Mouse (Mus musculus) MEL (cell line): ENCODE measurements around the gene Gm36028. TPM values are rescaled to one million over a fixed set of nuclear protein-coding genes. Genes with fewer than 3 reads are reported as not detected.

Experiments
- DNase-seq: peaks from one replicate; pipeline ENCODE4 v3.0.0; 2011; ENCODE audit warnings: low read depth, low spot score
- H3K27ac ChIP-seq: 2 replicates; pipeline ENCODE4 v1.5.1; 2012; ENCODE audit warnings: low read depth, mild to moderate bottlenecking, control low read depth, low read length, moderate library complexity; ENCODE audit not compliant: control insufficient read depth
- H3K27me3 ChIP-seq, 2 experiments: fragments of 150-350 bp in 1 of 2; sonication (generic) in 1 of 2; 2 replicates each; pipeline ENCODE4 v1.6.1; 2012; ENCODE audit warnings: low read length in 2 of 2, mild to moderate bottlenecking in 2 of 2, improper control_type of control experiment in 1 of 2, moderate library complexity in 1 of 2; ENCODE audit not compliant: insufficient read depth in 2 of 2, control insufficient read depth in 1 of 2
- H3K36me3 ChIP-seq, 2 experiments: 2 replicates each; pipeline ENCODE4 v1.6.1; 2012 to 2014; ENCODE audit warnings: low read length in 2 of 2, improper control_type of control experiment in 1 of 2, inconsistent platforms in 1 of 2, mild to moderate bottlenecking in 1 of 2; ENCODE audit not compliant: insufficient read depth in 2 of 2, control insufficient read depth in 1 of 2
- H3K4me1 ChIP-seq, 2 experiments: fragments of 150-350 bp in 1 of 2; sonication (generic) in 1 of 2; 2 replicates each; pipeline ENCODE4 v1.6.1; 2012; ENCODE audit warnings: low read length in 2 of 2, improper control_type of control experiment in 1 of 2, mild to moderate bottlenecking in 1 of 2; ENCODE audit not compliant: insufficient read depth in 2 of 2, control insufficient read depth in 1 of 2
- H3K4me3 ChIP-seq, 2 experiments: fragments of 150-350 bp in 1 of 2; sonication (generic) in 1 of 2; 2 replicates each; pipeline ENCODE4 v1.5.1; 2012; ENCODE audit warnings: low read depth in 2 of 2, low read length in 2 of 2, mild to moderate bottlenecking in 2 of 2, moderate library complexity in 2 of 2, control low read depth in 1 of 2, improper control_type of control experiment in 1 of 2; ENCODE audit not compliant: control insufficient read depth in 1 of 2, insufficient read depth in 1 of 2
- H3K79me2 ChIP-seq: 2 replicates; pipeline ENCODE4 v1.6.1; 2012; ENCODE audit warnings: mild to moderate bottlenecking, low read length, moderate library complexity; ENCODE audit not compliant: control insufficient read depth, poor library complexity, insufficient read depth
- H3K9ac ChIP-seq: 2 replicates; pipeline ENCODE4 v1.6.1; 2012; ENCODE audit warnings: low read depth, mild to moderate bottlenecking, control low read depth, low read length, moderate library complexity; ENCODE audit not compliant: control insufficient read depth, poor library complexity, severe bottlenecking
- H3K9me3 ChIP-seq: fragments of 150-350 bp; sonication (generic); replicated peaks from 2 replicates; pipeline ENCODE4 v1.6.1; 2012; ENCODE audit warnings: mild to moderate bottlenecking, low read length, improper control_type of control experiment, moderate library complexity; ENCODE audit not compliant: insufficient read depth
- BHLHE40 ChIP-seq: IDR thresholded peaks from 2 replicates; pipeline ENCODE4 v1.6.1; 2012; ENCODE audit warnings: low read depth, mild to moderate bottlenecking, inconsistent platforms, low read length, improper control_type of control experiment, borderline replicate concordance
- CHD1 ChIP-seq: IDR thresholded peaks from 2 replicates; pipeline ENCODE4 v1.6.1; 2012; ENCODE audit warnings: low read depth, mild to moderate bottlenecking, inconsistent platforms, low read length, improper control_type of control experiment
- CHD2 ChIP-seq: IDR thresholded peaks from 2 replicates; pipeline ENCODE4 v1.6.1; 2011; ENCODE audit warnings: low read length, improper control_type of control experiment
- E2F4 ChIP-seq: IDR thresholded peaks from 2 replicates; pipeline ENCODE4 v1.6.1; 2011; ENCODE audit warnings: low read depth, low read length, improper control_type of control experiment, borderline replicate concordance
- ETS1 ChIP-seq: IDR thresholded peaks from 2 replicates; pipeline ENCODE4 v1.6.1; 2012; ENCODE audit warnings: low read depth, mild to moderate bottlenecking, inconsistent platforms, low read length, improper control_type of control experiment, moderate library complexity
- MAX ChIP-seq: IDR thresholded peaks from 2 replicates; pipeline ENCODE4 v1.6.1; 2011; ENCODE audit warnings: low read length, improper control_type of control experiment
- MYB ChIP-seq: IDR thresholded peaks from 2 replicates; pipeline ENCODE4 v1.6.1; 2011; ENCODE audit warnings: mild to moderate bottlenecking, low read depth, low read length, improper control_type of control experiment
- POLR2A ChIP-seq, 2 experiments: IDR thresholded peaks; 2 replicates each; pipeline ENCODE4 v1.6.1; 2011 to 2012; ENCODE audit warnings: low read length in 2 of 2, mild to moderate bottlenecking in 2 of 2, control low read depth in 1 of 2, improper control_type of control experiment in 1 of 2, low read depth in 1 of 2, moderate library complexity in 1 of 2; ENCODE audit not compliant: control insufficient read depth in 1 of 2, insufficient read depth in 1 of 2, poor library complexity in 1 of 2
- POLR2AphosphoS2 ChIP-seq: IDR thresholded peaks from 2 replicates; pipeline ENCODE4 v1.6.1; 2011; ENCODE audit warnings: low read length, improper control_type of control experiment
- POLR2AphosphoS5 ChIP-seq: IDR thresholded peaks from 2 replicates; pipeline ENCODE4 v1.6.1; 2012; ENCODE audit warnings: low read depth, borderline replicate concordance, mild to moderate bottlenecking, inconsistent platforms, low read length, moderate library complexity, mixed read lengths
- SIN3A ChIP-seq: IDR thresholded peaks from 2 replicates; pipeline ENCODE4 v1.6.1; 2012; ENCODE audit warnings: low read length, improper control_type of control experiment, inconsistent platforms
- TCF12 ChIP-seq: IDR thresholded peaks from 2 replicates; pipeline ENCODE4 v1.6.1; 2014; ENCODE audit warnings: low read depth, mild to moderate bottlenecking, inconsistent platforms, low read length, improper control_type of control experiment, moderate library complexity
- UBTF ChIP-seq: IDR thresholded peaks from 2 replicates; pipeline ENCODE4 v1.6.1; 2012; ENCODE audit warnings: low read depth, mild to moderate bottlenecking, inconsistent platforms, low read length, improper control_type of control experiment, moderate library complexity, borderline replicate concordance; ENCODE audit not compliant: insufficient read depth
- USF1 ChIP-seq: IDR thresholded peaks from 2 replicates; pipeline ENCODE4 v1.6.1; 2014; ENCODE audit warnings: low read depth, mild to moderate bottlenecking, inconsistent platforms, low read length, improper control_type of control experiment, moderate library complexity
- ZKSCAN1 ChIP-seq: IDR thresholded peaks from 2 replicates; pipeline ENCODE4 v1.6.1; 2012; ENCODE audit warnings: low read depth, mild to moderate bottlenecking, inconsistent platforms, low read length, improper control_type of control experiment, moderate library complexity
- polyA plus RNA-seq, 2 experiments: library from polyadenylated mRNA; stranded (reverse) in 1 of 2; unstranded in 1 of 2; fragments of >175 nt in 1 of 2; fragments of >200 nt in 1 of 2; gene quantifications; 2 replicates each; pipeline versions ENCODE4 v1.2.1 to v1.2.4; 2012; ENCODE audit warnings: low replicate concordance in 2 of 2, low read depth in 1 of 2; ENCODE audit not compliant: insufficient read length in 2 of 2, insufficient read depth in 1 of 2, missing spikeins in 1 of 2
- total RNA-seq: library from RNA; depleted of rRNA; stranded (reverse); fragments of 300-350 nt; gene quantifications from 2 replicates; pipeline ENCODE4 v1.2.3, GENCODE M21; 2012

The Gm36028 gene
- total and polyA plus RNA-seq, 3 experiments: not detected

GRCm38 (mm10) chr16:37892667-37893066 is 31.7 kb upstream of the Gm36028 start:
- no peak overlapping the region for H3K27ac ChIP-seq
- H3K79me2 ChIP-seq: no peaks in the 10 kb centered on the region
- TF ChIP-seq MYB (no peak), POLR2A (IDR thresholded peaks at IDR 0.05; ENCODE audit: control insufficient read depth in 1 of 2, insufficient read depth in 1 of 2, low read depth in 1 of 2, low read length in 2 of 2, poor library complexity in 1 of 2) (no peak), UBTF (no peak), SIN3A (no peak), MAX (no peak), USF1 (no peak)
- no peak overlapping the region for H3K9ac ChIP-seq
- no peaks in the 10 kb centered on the region for H3K27me3 ChIP-seq
- H3K36me3 ChIP-seq: peaks cover 0 to 5% of the 10 kb centered on the region in 2 experiments; a peak in 2 of 4 replicates
- DNase-seq: no peak
- no peaks in the 10 kb centered on the region for H3K9me3 ChIP-seq
- H3K4me3 ChIP-seq: no peak overlapping the region
- H3K4me1 ChIP-seq: peaks cover 0 to 3% of the 10 kb centered on the region in 2 experiments; a peak in 2 of 4 replicates

- H3K4me1 ChIP-seq: peaks cover 0 to 2% of the 10 kb centered on the region in 2 experiments; a peak in 2 of 4 replicates
- DNase-seq: no peak
- peaks cover 0 to 3% of the 10 kb centered on the region in 2 experiments; a peak in 1 of 4 replicates for H3K36me3 ChIP-seq
- H3K27me3 ChIP-seq: no peaks in the 10 kb centered on the region
- no peak for TF ChIP-seq POLR2AphosphoS2
- TF ChIP-seq ETS1: no peak
- no peak for TF ChIP-seq BHLHE40
- no peak for TF ChIP-seq ZKSCAN1
- no peak for TF ChIP-seq CHD2
- TF ChIP-seq TCF12: no peak
- TF ChIP-seq E2F4: no peak
- H3K9ac ChIP-seq: no peak overlapping the region
- no peak overlapping the region for H3K4me3 ChIP-seq
- H3K27ac ChIP-seq: no peak overlapping the region
- H3K79me2 ChIP-seq: no peaks in the 10 kb centered on the region
- no peaks in the 10 kb centered on the region for H3K9me3 ChIP-seq
Observed at GRCm38 (mm10) chr16:37888986-37889385, 28.0 kb upstream of the Gm36028 start.

GRCm38 (mm10) chr16:37881168-37881567 is 20.2 kb upstream of the Gm36028 start:
- TF ChIP-seq POLR2AphosphoS5: no peak
- no peak for TF ChIP-seq CHD1
- Histone ChIP-seq H3K27ac (no peak overlapping the region), H3K27me3 (no peaks in the 10 kb centered on the region), H3K79me2 (peaks cover 7% of the 10 kb centered on the region; the same call in 1 of the 2 replicates), H3K9ac (no peak overlapping the region), H3K36me3 (peaks cover 10 to 25% of the 10 kb centered on the region in 2 experiments), H3K4me3 (no peak overlapping the region), H3K4me1 (peaks cover 0 to 7% of the 10 kb centered on the region in 2 experiments; a peak in 3 of 4 replicates), H3K9me3 (no peaks in the 10 kb centered on the region)
- DNase-seq: peak; percentile 30
